Mouse (Mus musculus) c-Kit-positive CD71-positive TER-119-positive erythroid progenitor cells, embryonic 14.5 days (primary cell): Measurements from ENCODE around the gene Nwd1.

Source experiments
- DNase-seq: peaks from one replicate; pipeline ENCODE4 v3.0.0-alpha.2; 2013; ENCODE audit warnings: low spot score

Gene Nwd1

GRCm38 (mm10) chr8:72765696-72766095 lies 119.2 kb downstream of the Nwd1 start:
- DNase-seq = no peak

GRCm38 (mm10) chr8:72766777-72767176 lies 120.3 kb downstream of the Nwd1 start:
- DNase-seq = no peak
